21 mouse cellular contexts compared by ENCODE assay signal in genomic region chr8:53281041-53281440, GRCm38 (mm10).
DNase-seq lines count a peak whose midpoint lies in the region; TF ChIP-seq lines count a peak whose summit lies in the region.
"Had no signal": no experiment of that assay in that cellular context is flagged by ENCODE, and none has a peak within 500 bp of the region (broad histone marks: within the 10 kb centered on the region; RNA-seq: fewer than 3 reads in every experiment).

No protein-coding gene starts in this region.

- TF ChIP-seq RAD21 in CH12.LX (IDR thresholded peaks at IDR 0.05; ENCODE audit: low read depth, low read length) = no peak

- no peaks in the 10 kb centered on the region for H3K9me3 ChIP-seq in CH12.LX (replicated peaks; ENCODE audit: low read length)
- H3K9me3 ChIP-seq in ES-E14 (ENCODE audit: control insufficient read depth, insufficient read depth, low read depth, low read length) = no peaks in the 10 kb centered on the region
- H3K9me3 ChIP-seq: G1E had no signal

- no peak for TF ChIP-seq EP300 in CH12.LX (IDR thresholded peaks at IDR 0.05; ENCODE audit: low read length)

- no peak overlapping the region for H3K4me2 ChIP-seq in CH12.LX (ENCODE audit: insufficient read depth, low read depth, poor library complexity, severe bottlenecking)

- no peak for DNase-seq in CH12.LX (ENCODE audit: extremely low read depth)
- no peak for DNase-seq in ES-E14 (ENCODE audit: low read depth, low spot score)
- DNase-seq in MN1 (ENCODE audit: low spot score) = peak; percentile 4
- no peak for DNase-seq in lung, postnatal 10 days
- no peak for DNase-seq in urinary bladder, adult 2 months (ENCODE audit: low spot score)
- DNase-seq in left cerebral cortex, postnatal 10 days (ENCODE audit: extremely low spot score in 1 of 2, low spot score in 2 of 2) = no peak
- DNase-seq: adrenal gland, adult 2 months; adrenal gland, adult 8-10 months; adrenal gland, postnatal 10 days; adrenal gland, postnatal 14 days; adrenal gland, postnatal 25 days; adrenal gland, postnatal 36 days; B cell, adult 2 months; cerebellum, adult 11 months; cerebellum, adult 11-12 months; cerebellum, adult 18-20 months; cerebellum, adult 2 months; cerebellum, adult 8-10 months; cerebellum, adult 9-10 months had no signal

- dilution Hi-C loops in CH12.LX (cut with MboI; ENCODE audit: extremely low pct_ligation_motif_present, extremely low pct_unique_long_range_greater_than_20kb, low sequenced_read_pairs) = no loop called here

- no peak for TF ChIP-seq CTCF in CH12.LX (conservative IDR thresholded peaks at IDR 0.05 in 1 of 2, IDR thresholded peaks at IDR 0.05 in 1 of 2; ENCODE audit: low read depth in 2 of 2, low read length in 2 of 2)

- H3K36me3 ChIP-seq in CH12.LX (replicated peaks in 1 of 2; ENCODE audit: control insufficient read depth in 1 of 2, insufficient read depth in 1 of 2, low read length in 1 of 2) (no peaks in the 10 kb centered on the region), ES-E14 (ENCODE audit: control insufficient read depth, insufficient read depth, low read length, poor library complexity, severe bottlenecking) (no peaks in the 10 kb centered on the region)
- H3K36me3 ChIP-seq: G1E had no signal

- intact Hi-C loops in left cerebral cortex, postnatal 10 days (cut with DNase I) = no loop called here

- H3K27ac ChIP-seq in CH12.LX (ENCODE audit: insufficient read depth, low read depth) (no peak overlapping the region), ES-E14 (ENCODE audit: insufficient read depth, low read depth, low read length, poor library complexity, severe bottlenecking) (no peak overlapping the region)

- H3K27me3 ChIP-seq in CH12.LX (replicated peaks) = no peaks in the 10 kb centered on the region
- H3K27me3 ChIP-seq: Patski had no signal

- H3K79me2 ChIP-seq in CH12.LX (replicated peaks; ENCODE audit: control insufficient read depth, extremely low read depth, insufficient read depth, poor library complexity, severe bottlenecking) = no peaks in the 10 kb centered on the region

- no peak overlapping the region for H3K4me3 ChIP-seq in CH12.LX (replicated peaks in 1 of 3; ENCODE audit: low read depth in 2 of 3, low read length in 2 of 3, poor library complexity in 1 of 3)
- no peak overlapping the region for H3K4me3 ChIP-seq in ES-E14 (ENCODE audit: insufficient read depth in 1 of 2, low read depth in 1 of 2, low read length in 2 of 2, poor library complexity in 1 of 2, severe bottlenecking in 1 of 2)

- no peak overlapping the region for H3K9ac ChIP-seq in CH12.LX (ENCODE audit: insufficient read depth, low read depth)
- no peak overlapping the region for H3K9ac ChIP-seq in ES-E14 (ENCODE audit: insufficient read depth, low read depth, low read length, poor library complexity, severe bottlenecking)

- no peak for TF ChIP-seq POLR2A in CH12.LX (IDR thresholded peaks at IDR 0.05; ENCODE audit: low read depth, low read length)

- in situ Hi-C loops in CH12.LX (cut with MboI; ENCODE audit: low pct_ligation_motif_present, low pct_unique_long_range_greater_than_20kb, low sequenced_read_pairs) (no loop called here), ES-E14 (cut with MboI; ENCODE audit: low sequenced_read_pairs in 2 of 2, unreplicated experiment in 2 of 2) (no loop called here)

- no peaks in the 10 kb centered on the region for H3K4me1 ChIP-seq in CH12.LX (ENCODE audit: control insufficient read depth in 1 of 2, insufficient read depth in 2 of 2)
- no peaks in the 10 kb centered on the region for H3K4me1 ChIP-seq in ES-E14 (ENCODE audit: control insufficient read depth in 2 of 2, insufficient read depth in 2 of 2, low read length in 2 of 2, poor library complexity in 1 of 2)

TF ChIP-seq in CH12.LX, 34 proteins besides CTCF, POLR2A, EP300 and RAD21:
- TF ChIP-seq CHD1 (IDR thresholded peaks at IDR 0.05; ENCODE audit: low read depth, low read length) (no peak), HCFC1 (IDR thresholded peaks at IDR 0.05; ENCODE audit: low read depth, low read length) (no peak), NRF1 (IDR thresholded peaks at IDR 0.05; ENCODE audit: low read depth, low read length) (no peak), KAT2A (IDR thresholded peaks at IDR 0.05; ENCODE audit: insufficient replicate concordance, low read length) (no peak), MAFK (IDR thresholded peaks at IDR 0.05; ENCODE audit: insufficient replicate concordance, low read length) (peak; percentile 70), JUND (conservative IDR thresholded peaks at IDR 0.05; ENCODE audit: low read depth, low read length) (no peak)

TF ChIP-seq in ES-E14, 5 proteins besides CTCF, POLR2A, EP300 and RAD21:
- TF ChIP-seq ZC3H11A (IDR thresholded peaks at IDR 0.05; ENCODE audit: borderline replicate concordance, low read depth, low read length) = no peak
- TF ChIP-seq HCFC1 (IDR thresholded peaks at IDR 0.05; ENCODE audit: borderline replicate concordance, insufficient read depth, low read length) = no peak
- peak; percentile 82 for TF ChIP-seq MAFK (IDR thresholded peaks at IDR 0.05; ENCODE audit: insufficient read depth, low read depth, low read length)
TF ChIP-seq in ES-E14: peak in this region for 1.
